Mouse (Mus musculus) testis, adult 2 months (tissue): ENCODE data around the gene Snx29. TPM values are rescaled to one million over a fixed set of nuclear protein-coding genes. Genes with fewer than 3 reads are reported as not detected.

Source experiments
- H3K27ac ChIP-seq: fragments of 200-500 bp; 2 replicates; pipeline ENCODE4 v1.5.1; 2012; ENCODE audit warnings: low read depth, low read length; ENCODE audit not compliant: control insufficient read depth, insufficient read depth
- H3K27me3 ChIP-seq: fragments of 200-500 bp; 2 replicates; pipeline ENCODE4 v1.6.1; 2012; ENCODE audit warnings: mild to moderate bottlenecking, low read length, moderate library complexity; ENCODE audit not compliant: control insufficient read depth, insufficient read depth
- H3K36me3 ChIP-seq: fragments of 200-500 bp; 2 replicates; pipeline ENCODE4 v1.6.1; 2012; ENCODE audit warnings: mild to moderate bottlenecking, low read length; ENCODE audit not compliant: control insufficient read depth, insufficient read depth
- H3K4me1 ChIP-seq: fragments of 200-500 bp; 2 replicates; pipeline ENCODE4 v1.6.1; 2012; ENCODE audit warnings: low read length; ENCODE audit not compliant: control insufficient read depth, insufficient read depth
- H3K4me3 ChIP-seq: fragments of 200-500 bp; 2 replicates; pipeline ENCODE4 v1.5.1; 2012; ENCODE audit warnings: low read depth, mild to moderate bottlenecking, low read length, moderate library complexity, mixed read lengths; ENCODE audit not compliant: control insufficient read depth
- CTCF ChIP-seq: fragments of 200-500 bp; IDR thresholded peaks from 2 replicates; pipeline ENCODE4 v1.5.1; 2012; ENCODE audit warnings: low read depth, mild to moderate bottlenecking, inconsistent platforms, low read length, moderate library complexity; ENCODE audit not compliant: control insufficient read depth, insufficient read depth, insufficient replicate concordance
- POLR2A ChIP-seq: fragments of 200-500 bp; IDR thresholded peaks from 2 replicates; pipeline ENCODE4 v1.6.1; 2012; ENCODE audit warnings: low read depth, mild to moderate bottlenecking, inconsistent platforms, low read length, moderate library complexity; ENCODE audit not compliant: control insufficient read depth
- polyA plus RNA-seq: library from polyadenylated mRNA; depleted of rRNA; stranded (reverse); fragments of >200 nt; gene quantifications from 2 replicates; pipeline ENCODE4 v1.2.3, GENCODE M21; 2012

The Snx29 gene
- polyA plus RNA-seq, 1 experiment: 6.1 TPM

DNA sequence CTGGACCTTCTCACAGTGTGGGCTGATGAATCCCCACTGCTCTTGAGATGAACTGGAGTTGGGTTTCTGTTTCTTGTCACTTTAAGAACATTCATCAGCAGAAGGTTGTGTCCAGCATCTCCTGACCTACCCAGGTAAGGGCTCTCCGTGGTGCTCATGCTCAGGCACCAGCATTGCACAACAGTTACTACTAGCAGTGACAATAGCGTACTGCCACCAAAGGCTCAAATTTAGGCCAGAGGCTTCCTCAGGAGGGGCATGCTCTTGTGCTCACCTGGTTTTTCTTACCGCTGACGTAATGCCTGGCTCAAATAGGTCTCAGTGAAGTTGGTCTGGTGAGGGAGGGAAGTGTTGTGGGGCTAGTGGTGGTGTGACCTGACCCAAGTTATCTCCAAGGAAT, 132.2 kb downstream of the Snx29 start:
- no peak overlapping the region for H3K27ac ChIP-seq
- H3K27me3 ChIP-seq: no peaks in the 10 kb centered on the region
- no peaks in the 10 kb centered on the region; the same call in 1 of the 2 replicates for H3K4me1 ChIP-seq
- TF ChIP-seq POLR2A: no peak
- TF ChIP-seq CTCF: no peak
- no peak overlapping the region for H3K4me3 ChIP-seq
- H3K36me3 ChIP-seq: no peaks in the 10 kb centered on the region

DNA sequence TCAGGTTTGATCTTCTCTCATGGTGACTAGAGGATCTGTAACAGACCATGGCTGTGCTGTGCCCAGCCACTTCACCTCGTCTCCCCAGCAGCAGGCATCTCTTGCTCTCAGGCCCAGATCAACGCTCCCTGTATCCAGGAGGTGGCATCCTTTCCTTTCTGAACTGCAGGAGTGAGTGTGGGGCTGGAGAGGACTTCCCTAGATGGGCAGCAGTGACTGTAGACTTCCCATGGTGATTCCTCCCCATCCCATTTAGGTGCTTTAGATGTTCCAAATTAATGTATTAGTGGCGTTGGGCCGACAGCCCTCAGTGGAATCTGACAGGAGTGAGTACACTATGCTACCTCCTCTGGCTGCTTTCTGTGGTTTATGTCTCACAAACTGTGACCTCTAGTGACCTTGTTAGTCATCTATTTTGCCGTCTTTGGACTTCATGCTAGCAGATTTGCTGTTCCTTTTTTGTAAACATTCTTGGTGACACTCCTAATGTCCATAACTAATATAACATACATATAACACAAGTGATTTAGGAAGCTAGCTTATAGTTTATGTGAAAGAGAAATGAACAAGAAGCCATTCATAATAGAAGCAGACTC, 132.9 kb downstream of the Snx29 start:
- no peak for TF ChIP-seq POLR2A
- TF ChIP-seq CTCF: no peak; the same call in 1 of the 2 replicates
- Histone ChIP-seq H3K4me1 (no peaks in the 10 kb centered on the region; the same call in 1 of the 2 replicates), H3K4me3 (no peak overlapping the region), H3K36me3 (no peaks in the 10 kb centered on the region), H3K27me3 (no peaks in the 10 kb centered on the region), H3K27ac (no peak overlapping the region)

DNA sequence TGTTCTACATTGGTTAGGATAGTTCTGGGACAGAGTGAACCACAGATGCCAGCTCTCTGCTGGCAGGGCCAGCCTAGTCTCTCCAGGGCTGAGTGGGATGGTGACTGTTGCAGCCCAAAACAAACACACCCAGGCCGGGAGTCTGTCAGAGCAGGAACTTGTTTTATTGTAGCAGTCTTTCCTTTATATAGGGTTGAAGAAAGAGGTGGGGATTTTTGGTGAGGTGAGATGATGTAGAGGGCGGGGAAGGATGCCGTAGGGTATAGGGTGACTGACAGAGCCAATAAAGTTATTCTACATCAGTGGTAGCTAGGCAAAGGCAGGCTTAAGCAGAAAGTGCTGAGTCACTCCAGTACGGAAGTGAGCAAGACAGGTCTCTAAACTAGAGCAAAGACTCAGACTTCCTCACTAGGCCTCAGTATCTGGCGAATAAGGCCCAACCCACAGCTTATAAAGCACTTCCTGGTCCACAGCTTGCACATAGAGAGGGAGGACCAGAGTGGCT, 133.5 kb downstream of the Snx29 start:
- TF ChIP-seq POLR2A (no peak), CTCF (no peak)
- Histone ChIP-seq H3K27me3 (no peaks in the 10 kb centered on the region), H3K4me3 (no peak overlapping the region), H3K27ac (no peak overlapping the region), H3K36me3 (no peaks in the 10 kb centered on the region), H3K4me1 (no peaks in the 10 kb centered on the region; the same call in 1 of the 2 replicates)

DNA sequence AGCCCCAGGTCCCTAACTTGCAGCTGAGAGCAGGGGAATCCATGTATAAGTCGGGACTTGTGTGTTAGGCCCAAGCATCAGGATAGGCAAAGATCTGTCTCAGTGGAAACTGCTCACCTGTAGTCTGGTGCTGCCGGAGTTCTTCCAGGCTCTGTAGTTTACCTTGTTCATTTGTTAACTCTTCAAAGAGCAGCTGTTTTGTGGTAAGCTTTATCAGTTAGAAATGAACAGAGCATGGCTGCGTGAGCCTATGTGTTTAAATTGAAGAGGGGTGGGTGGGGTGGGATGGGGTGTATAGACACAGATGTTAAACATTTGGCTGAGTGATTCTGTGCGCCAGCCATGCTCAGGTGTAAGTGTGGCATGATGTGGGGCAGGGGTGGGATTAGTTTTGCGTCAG, 134.4 kb downstream of the Snx29 start:
- no peaks in the 10 kb centered on the region for H3K36me3 ChIP-seq
- H3K27ac ChIP-seq: no peak overlapping the region
- no peaks in the 10 kb centered on the region for H3K27me3 ChIP-seq
- TF ChIP-seq POLR2A (no peak), CTCF (no peak)
- H3K4me3 ChIP-seq: no peak overlapping the region
- H3K4me1 ChIP-seq: no peaks in the 10 kb centered on the region; the same call in 1 of the 2 replicates

DNA sequence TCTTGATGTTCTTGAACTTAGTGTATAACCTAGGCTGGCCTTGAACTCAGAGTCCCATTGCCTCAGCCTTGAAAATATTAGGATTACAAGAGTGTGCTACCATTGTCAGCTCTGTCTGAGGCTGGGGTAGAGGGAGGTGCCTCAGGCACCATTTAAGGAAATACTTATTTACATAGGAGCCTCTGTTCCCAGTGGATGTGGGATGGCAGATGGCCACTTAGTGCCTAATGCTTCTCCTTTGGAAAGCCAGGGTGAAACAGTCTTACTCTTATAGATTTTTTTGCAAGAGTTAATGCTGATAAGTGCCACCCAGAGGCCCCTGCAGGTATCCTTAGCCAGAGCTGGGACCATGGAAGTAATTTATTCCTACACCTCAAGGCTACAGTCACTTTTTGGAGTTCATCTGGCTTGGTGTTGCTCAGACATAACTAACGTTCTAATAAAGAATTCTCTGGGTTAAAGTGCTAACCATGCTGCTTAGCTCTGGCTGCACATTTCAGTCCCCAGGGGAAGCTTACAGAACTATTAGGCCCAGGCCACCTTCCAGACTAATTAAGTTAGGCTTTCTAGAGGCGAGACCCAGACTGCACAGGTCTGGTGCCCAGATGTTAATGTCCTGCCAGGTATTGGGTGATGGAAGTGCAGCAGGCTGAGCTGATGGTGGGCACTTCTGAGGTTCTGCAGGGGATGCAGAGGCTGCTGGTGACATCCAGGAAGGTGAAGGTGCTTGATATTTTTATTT, 135.1 kb downstream of the Snx29 start:
- H3K27me3 ChIP-seq: no peaks in the 10 kb centered on the region
- H3K27ac ChIP-seq: no peak overlapping the region
- no peaks in the 10 kb centered on the region; the same call in 1 of the 2 replicates for H3K4me1 ChIP-seq
- TF ChIP-seq CTCF (no peak), POLR2A (no peak)
- H3K36me3 ChIP-seq: no peaks in the 10 kb centered on the region
- H3K4me3 ChIP-seq: no peak overlapping the region

DNA sequence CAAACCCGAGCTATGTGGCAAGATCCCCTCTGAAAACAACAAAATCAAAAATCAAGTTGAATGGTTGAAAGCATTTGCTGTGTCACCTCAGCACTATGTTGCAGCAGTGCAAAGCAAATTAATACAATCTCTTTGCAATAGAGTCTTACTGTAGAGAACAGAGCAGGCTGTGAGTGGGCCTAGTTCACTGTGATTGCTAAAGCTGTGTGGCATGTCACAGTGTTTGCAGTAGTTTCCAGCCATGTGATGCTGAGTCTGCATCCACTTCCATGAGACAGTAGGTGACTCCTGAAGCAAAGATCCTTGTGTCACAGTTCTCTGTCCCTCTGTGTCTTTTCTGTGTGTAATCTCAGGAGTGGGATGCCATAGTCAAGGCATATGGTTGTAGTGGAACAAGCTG, 137.5 kb downstream of the Snx29 start:
- H3K36me3 ChIP-seq: no peaks in the 10 kb centered on the region
- no peak overlapping the region for H3K4me3 ChIP-seq
- H3K27me3 ChIP-seq: no peaks in the 10 kb centered on the region
- H3K27ac ChIP-seq: no peak overlapping the region
- TF ChIP-seq POLR2A: no peak
- TF ChIP-seq CTCF: no peak
- no peaks in the 10 kb centered on the region; the same call in 1 of the 2 replicates for H3K4me1 ChIP-seq

DNA sequence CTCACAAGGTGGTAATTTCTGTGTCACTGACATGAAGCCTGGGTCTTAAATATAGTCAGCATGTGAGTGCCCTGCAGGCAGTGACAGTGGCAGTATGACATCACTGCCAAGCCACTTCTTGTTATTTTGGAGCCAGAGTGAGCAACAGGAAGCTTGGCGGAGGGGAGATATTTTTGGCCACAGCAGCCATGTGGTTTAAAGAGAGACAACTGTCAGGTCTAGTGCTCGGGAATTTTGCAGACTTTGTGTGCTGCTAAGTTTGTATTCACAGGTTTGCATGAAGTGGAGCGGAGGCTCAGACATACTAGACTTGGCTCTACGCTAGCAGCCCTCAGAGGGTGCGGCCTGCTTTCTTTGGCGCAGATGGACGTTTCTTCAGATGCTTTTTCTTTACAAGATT, 138.9 kb downstream of the Snx29 start:
- Histone ChIP-seq H3K27ac (no peak overlapping the region), H3K4me1 (no peaks in the 10 kb centered on the region; the same call in 1 of the 2 replicates)

More for the DNA sequence above, 138.9 kb downstream of the Snx29 start:
- H3K36me3 ChIP-seq: no peaks in the 10 kb centered on the region
- no peaks in the 10 kb centered on the region for H3K27me3 ChIP-seq
- TF ChIP-seq POLR2A: no peak
- TF ChIP-seq CTCF: no peak
- H3K4me3 ChIP-seq: no peak overlapping the region
